Mouse (Mus musculus) cerebellum, adult 2 months (tissue): ENCODE results near the gene Plpp7.

Experiments
- CTCF ChIP-seq: fragments of 200-500 bp; IDR thresholded peaks from 2 replicates; pipeline ENCODE4 v1.5.1; 2011; ENCODE audit warnings: low read depth, mild to moderate bottlenecking, control low read depth, low read length, moderate library complexity, borderline replicate concordance; ENCODE audit not compliant: insufficient read depth
- POLR2A ChIP-seq: fragments of 200-500 bp; IDR thresholded peaks from 2 replicates; pipeline ENCODE4 v1.6.1; 2011; ENCODE audit warnings: low read length, control low read depth, borderline replicate concordance; ENCODE audit not compliant: insufficient read depth

DNA sequence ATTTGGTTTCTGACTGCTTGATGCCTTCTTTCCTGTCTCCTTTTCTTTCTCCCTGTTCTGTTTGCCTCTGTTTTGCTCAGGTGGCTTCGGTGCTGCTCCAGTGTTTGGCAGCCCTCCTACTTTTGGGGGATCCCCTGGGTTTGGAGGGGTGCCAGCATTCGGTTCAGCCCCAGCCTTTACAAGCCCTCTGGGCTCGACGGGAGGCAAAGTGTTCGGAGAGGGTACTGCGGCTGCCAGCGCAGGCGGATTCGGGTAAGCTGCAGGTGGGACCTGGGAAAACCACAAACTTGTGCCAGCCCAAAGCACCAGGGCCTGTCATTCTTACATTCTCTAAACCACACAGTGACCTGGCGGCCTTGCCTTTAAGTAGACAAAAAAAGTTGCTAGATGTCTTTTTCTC lies 48.0 kb upstream of the Plpp7 start:
- TF ChIP-seq CTCF (no peak), POLR2A (no peak)
